In the genomic region with DNA sequence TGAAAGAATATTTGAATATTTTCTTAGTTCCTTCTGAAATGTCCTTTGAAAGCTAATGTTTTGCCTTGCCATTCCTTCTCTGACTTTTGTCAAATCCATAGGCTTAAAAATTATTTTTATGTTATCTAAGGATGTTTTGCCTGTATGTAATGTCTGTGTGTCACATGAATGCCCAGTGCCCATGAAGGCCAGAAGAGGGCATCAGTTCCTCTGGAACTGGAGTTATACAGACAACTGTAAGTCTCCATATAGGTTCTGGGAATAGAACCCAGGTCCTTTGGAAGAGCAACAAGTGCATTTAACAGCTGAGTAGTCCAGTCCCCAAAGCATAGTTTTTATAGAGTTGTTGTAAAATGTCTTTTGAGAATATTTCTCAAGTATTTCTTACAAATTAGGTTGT, we compare ENCODE assay signal across 12 mouse cellular contexts. TPM values are rescaled to one million over a fixed set of nuclear protein-coding genes. Genes with fewer than 3 reads are reported as not detected.
DNase-seq lines count a peak whose midpoint lies in the region; ATAC-seq and TF ChIP-seq lines count a peak whose summit lies in the region.
"Had no signal": no experiment of that assay in that cellular context is flagged by ENCODE, and none has a peak within 500 bp of the region (broad histone marks: within the 10 kb centered on the region; RNA-seq: fewer than 3 reads in every experiment).

No protein-coding gene starts in this region.

- H3K9ac ChIP-seq in heart, embryonic 11.5 days (ENCODE audit: low read depth, low read length): no peak overlapping the region
- no peak overlapping the region for H3K9ac ChIP-seq in midbrain, postnatal 0 days (replicated peaks; ENCODE audit: low read length, poor library complexity, severe bottlenecking)
- H3K9ac ChIP-seq in midbrain, embryonic 13.5 days (replicated peaks): no peak overlapping the region
- H3K9ac ChIP-seq: hindbrain, embryonic 15.5 days had no signal

- H3K9me3 ChIP-seq in heart, embryonic 11.5 days (replicated peaks; ENCODE audit: control insufficient read depth, low read length): no peaks in the 10 kb centered on the region
- H3K9me3 ChIP-seq in midbrain, postnatal 0 days (ENCODE audit: low read length): no peaks in the 10 kb centered on the region
- no peaks in the 10 kb centered on the region for H3K9me3 ChIP-seq in midbrain, embryonic 13.5 days
- H3K9me3 ChIP-seq: hindbrain, embryonic 15.5 days; midbrain, embryonic 10.5 days had no signal

- no peak overlapping the region for H3K4me3 ChIP-seq in heart, embryonic 11.5 days (ENCODE audit: low read depth, low read length)
- H3K4me3 ChIP-seq in midbrain, postnatal 0 days (ENCODE audit: low read depth, low read length): no peak overlapping the region
- H3K4me3 ChIP-seq in midbrain, embryonic 13.5 days (replicated peaks): no peak overlapping the region
- H3K4me3 ChIP-seq: hindbrain, embryonic 15.5 days; midbrain, embryonic 10.5 days had no signal

- no peak overlapping the region for H3K4me2 ChIP-seq in heart, embryonic 11.5 days
- no peak overlapping the region for H3K4me2 ChIP-seq in midbrain, postnatal 0 days (ENCODE audit: low read depth, low read length, poor library complexity, severe bottlenecking)
- H3K4me2 ChIP-seq in midbrain, embryonic 13.5 days (replicated peaks): no peak overlapping the region
- H3K4me2 ChIP-seq: hindbrain, embryonic 15.5 days had no signal

- peak; percentile 17 for DNase-seq in heart, adult 11 months
- peak; percentile 5 for DNase-seq in midbrain, postnatal 0 days (ENCODE audit: low spot score)
- DNase-seq in brain, adult 2 months (ENCODE audit: low read depth, low spot score): peak; percentile 15
- DNase-seq: gastrocnemius, postnatal 10 days had no signal

- H3K4me1 ChIP-seq in heart, embryonic 11.5 days (ENCODE audit: control insufficient read depth, insufficient read depth, low read length): no peaks in the 10 kb centered on the region
- H3K4me1 ChIP-seq in midbrain, postnatal 0 days (ENCODE audit: insufficient read depth, low read length): no peaks in the 10 kb centered on the region
- no peaks in the 10 kb centered on the region for H3K4me1 ChIP-seq in midbrain, embryonic 13.5 days (replicated peaks)
- H3K4me1 ChIP-seq: hindbrain, embryonic 15.5 days; midbrain, embryonic 10.5 days had no signal

- no peak overlapping the region for H3K27ac ChIP-seq in heart, embryonic 11.5 days (ENCODE audit: low read depth, low read length)
- H3K27ac ChIP-seq in midbrain, postnatal 0 days (ENCODE audit: low read depth, low read length): no peak overlapping the region
- no peak overlapping the region for H3K27ac ChIP-seq in midbrain, embryonic 13.5 days
- H3K27ac ChIP-seq: hindbrain, embryonic 15.5 days; midbrain, embryonic 10.5 days had no signal

- no peak for ATAC-seq in heart, embryonic 11.5 days (replicated peaks; ENCODE audit: insufficient number of reproducible peaks, low FRiP score, low TSS enrichment)
- ATAC-seq in midbrain, postnatal 0 days (ENCODE audit: low FRiP score): no peak
- no peak for ATAC-seq in midbrain, embryonic 13.5 days
- ATAC-seq in neutrophil, adult 5-6 weeks (ENCODE audit: extremely low read depth, insufficient number of reproducible peaks, low FRiP score, poor library complexity, severe bottlenecking): peak; percentile 53; the same call in 1 of the 2 replicates
- ATAC-seq in monocyte, adult 5-6 weeks (replicated peaks; ENCODE audit: insufficient number of reproducible peaks, low FRiP score, low TSS enrichment, poor library complexity, severe bottlenecking): no peak
- no peak for ATAC-seq in frontal cortex, adult (ENCODE audit: low TSS enrichment)

- H3K36me3 ChIP-seq in heart, embryonic 11.5 days (ENCODE audit: control insufficient read depth, insufficient read depth, low read length): no peaks in the 10 kb centered on the region
- H3K36me3 ChIP-seq in midbrain, postnatal 0 days (ENCODE audit: insufficient read depth, low read length): no peaks in the 10 kb centered on the region
- no peaks in the 10 kb centered on the region for H3K36me3 ChIP-seq in midbrain, embryonic 13.5 days
- H3K36me3 ChIP-seq: hindbrain, embryonic 15.5 days; midbrain, embryonic 10.5 days had no signal

- TF ChIP-seq CTCF in midbrain, postnatal 0 days (IDR thresholded peaks at IDR 0.05): peak; percentile 37

- no peaks in the 10 kb centered on the region for H3K27me3 ChIP-seq in heart, embryonic 11.5 days (ENCODE audit: control insufficient read depth, insufficient read depth, low read length)
- no peaks in the 10 kb centered on the region for H3K27me3 ChIP-seq in midbrain, postnatal 0 days (ENCODE audit: insufficient read depth, low read length)
- H3K27me3 ChIP-seq in midbrain, embryonic 13.5 days: no peaks in the 10 kb centered on the region
- H3K27me3 ChIP-seq: hindbrain, embryonic 15.5 days had no signal

RNA-seq across cellular contexts. Expression of gene Spata9, which starts 15.0 kb away (rescaled TPM):
- polyA plus RNA-seq in heart, embryonic 11.5 days (2014; fragmentation: Nextera tagmentation; extraction: Ambion mirVana): 0.20 and 0.28 TPM in 2 replicates
- 0.49 and 1.4 TPM in 2 replicates for total RNA-seq in midbrain, postnatal 0 days (2014; rRNA removed)
- polyA plus RNA-seq in midbrain, postnatal 0 days (2015; fragmentation: Nextera tagmentation; extraction: Ambion mirVana): 3.8 and 4.7 TPM in 2 replicates
- 1.9 and 2.8 TPM in 2 replicates for polyA plus RNA-seq in midbrain, embryonic 13.5 days (2015; fragmentation: Nextera tagmentation; extraction: Ambion mirVana)
- not detected in 2 replicates for total RNA-seq in neutrophil, adult 5-6 weeks (2017)
- not detected in 3 replicates for total RNA-seq in monocyte, adult 5-6 weeks (2017)
- total RNA-seq: gastrocnemius, postnatal 10 days; left cerebral cortex, postnatal 36 days had no signal

RNA-seq across cellular contexts. Expression of gene Rfesd, which starts 36.6 kb away (rescaled TPM):
- 24.6 and 28.8 TPM in 2 replicates for polyA plus RNA-seq in heart, embryonic 11.5 days (2014; fragmentation: Nextera tagmentation; extraction: Ambion mirVana)
- total RNA-seq in midbrain, postnatal 0 days (2014; rRNA removed): 16.7 and 18.7 TPM in 2 replicates
- polyA plus RNA-seq in midbrain, postnatal 0 days (2015; fragmentation: Nextera tagmentation; extraction: Ambion mirVana): 25.4 and 25.5 TPM in 2 replicates
- polyA plus RNA-seq in midbrain, embryonic 13.5 days (2015; fragmentation: Nextera tagmentation; extraction: Ambion mirVana): 18.6 and 20.3 TPM in 2 replicates
- 8.8 and 14.3 TPM in 2 replicates for total RNA-seq in neutrophil, adult 5-6 weeks (2017)
- 12.1 to 24.4 TPM (median 14.1 TPM) in 3 replicates for total RNA-seq in monocyte, adult 5-6 weeks (2017)

RNA-seq across cellular contexts. Expression of gene Rhobtb3, which starts 38.2 kb away (rescaled TPM):
- polyA plus RNA-seq in heart, embryonic 11.5 days (2014; fragmentation: Nextera tagmentation; extraction: Ambion mirVana): 27.4 and 29.3 TPM in 2 replicates
- 31.7 and 67.6 TPM in 2 replicates for total RNA-seq in midbrain, postnatal 0 days (2014; rRNA removed)
- polyA plus RNA-seq in midbrain, postnatal 0 days (2015; fragmentation: Nextera tagmentation; extraction: Ambion mirVana): 11.6 and 12.1 TPM in 2 replicates
- polyA plus RNA-seq in midbrain, embryonic 13.5 days (2015; fragmentation: Nextera tagmentation; extraction: Ambion mirVana): 31.5 and 32.9 TPM in 2 replicates
- 0.23 TPM in 1 of 2 replicates, not detected in the other for total RNA-seq in neutrophil, adult 5-6 weeks (2017)
- 0.97 TPM in 1 of 3 replicates, not detected in the others for total RNA-seq in monocyte, adult 5-6 weeks (2017)

Comparison
In these comparisons a context has a peak if more than half of its experiments do, and no peak if none do; other contexts are left out.
1. RNA of gene Rhobtb3, which starts 38.2 kb away (total RNA-seq): 31.7 to 67.6 TPM in midbrain, postnatal 0 days; 0.23 TPM in neutrophil, adult 5-6 weeks and 0.97 TPM in monocyte, adult 5-6 weeks; every median in the first group is over 10 times any median in the second.
2. Peak in every context shown above with its lines, with median percentiles within 50 percentile points of each other: DNase-seq.